Mouse (Mus musculus): Measurements from ENCODE around the gene Rnf220. TPM values are rescaled to one million over a fixed set of nuclear protein-coding genes. Genes with fewer than 3 reads are reported as not detected.
A peak's percentile ranks its signal among the peaks of the same experiment; 100 is the strongest.
"Not testable (repeated sequence)": the region's sequence is repeated elsewhere in the genome, so short reads cannot be mapped to it uniquely, and the experiment has no call there.

Rnf220 gene
- polyA plus RNA-seq, 1 experiment from 2014 or later = 77.8 TPM

GRCm38 (mm10) chr4:117262101-117262913 is 234.5 kb downstream of the Rnf220 start:
- no peaks in the 10 kb centered on the region for H3K36me3 ChIP-seq (ENCODE audit: inconsistent target)
- no peaks in the 10 kb centered on the region for H3K79me2 ChIP-seq (ENCODE audit: inconsistent target)
- 72% methylated on average over 13 of the region's 13 CpGs for WGBS (ENCODE audit: missing documents)
- no peak overlapping the region for H3K4me3 ChIP-seq (ENCODE audit: inconsistent target)
- no peak overlapping the region for H3K27ac ChIP-seq

DNA sequence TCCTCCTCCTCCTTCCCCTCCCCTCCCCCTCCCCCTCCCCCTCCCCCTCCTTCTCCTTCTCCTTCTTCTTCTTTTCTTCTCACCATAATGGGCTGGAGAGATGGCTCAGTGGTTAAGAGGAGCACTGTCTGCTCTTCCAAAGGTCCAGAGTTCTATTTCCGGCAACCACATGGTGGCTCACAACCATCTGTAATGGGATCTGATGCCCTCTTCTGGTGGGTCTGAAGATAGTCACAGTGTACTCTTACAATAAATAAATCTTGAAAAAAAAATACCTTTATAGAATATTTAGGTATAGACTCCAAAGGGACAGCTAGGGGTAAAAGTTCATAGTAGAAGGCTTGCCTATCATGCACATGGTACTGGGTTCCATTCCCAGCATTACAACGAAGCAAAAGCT is 235.6 kb downstream of the Rnf220 start:
- WGBS (ENCODE audit: missing documents) = 91% methylated on average over 2 of the region's 2 CpGs
- no peak overlapping the region for H3K27ac ChIP-seq
- H3K79me2 ChIP-seq (ENCODE audit: inconsistent target) = no peaks in the 10 kb centered on the region

DNA sequence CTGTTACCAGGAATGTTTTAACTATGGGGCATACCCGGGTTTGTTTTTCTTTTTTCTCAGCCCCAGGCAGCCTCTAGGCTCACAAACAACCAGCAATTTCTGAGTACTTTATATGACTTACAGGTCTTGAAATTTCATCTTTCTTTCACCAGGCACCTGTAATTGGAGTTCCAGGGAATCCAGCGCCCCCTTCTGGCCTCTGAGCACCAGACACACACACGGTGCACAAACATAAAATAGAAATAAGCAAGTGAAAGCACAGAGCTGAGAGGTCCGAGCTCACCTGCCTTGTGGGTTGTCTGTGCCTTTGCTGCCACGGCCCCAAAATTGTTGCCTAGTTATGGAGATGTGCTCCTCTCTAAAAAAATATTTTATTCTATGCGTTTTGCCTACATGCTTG is 236.9 kb downstream of the Rnf220 start:
- H3K36me3 ChIP-seq (ENCODE audit: inconsistent target); H3K79me2 ChIP-seq (ENCODE audit: inconsistent target); H3K4me3 ChIP-seq (ENCODE audit: inconsistent target); H3K27ac ChIP-seq: not testable (repeated sequence)
- WGBS (ENCODE audit: missing documents) = 85% methylated on average over 5 of the region's 6 CpGs

More for the DNA sequence above, 235.6 kb downstream of the Rnf220 start:
- H3K36me3 ChIP-seq (ENCODE audit: inconsistent target) = no peaks in the 10 kb centered on the region
- H3K4me3 ChIP-seq (ENCODE audit: inconsistent target) = no peak overlapping the region

- Histone ChIP-seq H3K4me3 (ENCODE audit: inconsistent target) (no peak overlapping the region), H3K79me2 (ENCODE audit: inconsistent target) (no peaks in the 10 kb centered on the region), H3K36me3 (ENCODE audit: inconsistent target) (no peaks in the 10 kb centered on the region), H3K27ac (peak overlapping the region; percentile 56; the same call in 1 of the 2 replicates)
- WGBS (ENCODE audit: missing documents) = 20% methylated on average over 6 of the region's 6 CpGs
Measured at GRCm38 (mm10) chr4:117254672-117255071, 242.2 kb downstream of the Rnf220 start.

- 3% methylated on average over 5 of the region's 5 CpGs for WGBS (ENCODE audit: missing documents)
- Histone ChIP-seq H3K27ac (peak overlapping the region; percentile 56), H3K4me3 (ENCODE audit: inconsistent target) (no peak overlapping the region), H3K79me2 (ENCODE audit: inconsistent target) (no peaks in the 10 kb centered on the region), H3K36me3 (ENCODE audit: inconsistent target) (no peaks in the 10 kb centered on the region)
Measured at GRCm38 (mm10) chr4:117254017-117254627, 242.7 kb downstream of the Rnf220 start.

DNA sequence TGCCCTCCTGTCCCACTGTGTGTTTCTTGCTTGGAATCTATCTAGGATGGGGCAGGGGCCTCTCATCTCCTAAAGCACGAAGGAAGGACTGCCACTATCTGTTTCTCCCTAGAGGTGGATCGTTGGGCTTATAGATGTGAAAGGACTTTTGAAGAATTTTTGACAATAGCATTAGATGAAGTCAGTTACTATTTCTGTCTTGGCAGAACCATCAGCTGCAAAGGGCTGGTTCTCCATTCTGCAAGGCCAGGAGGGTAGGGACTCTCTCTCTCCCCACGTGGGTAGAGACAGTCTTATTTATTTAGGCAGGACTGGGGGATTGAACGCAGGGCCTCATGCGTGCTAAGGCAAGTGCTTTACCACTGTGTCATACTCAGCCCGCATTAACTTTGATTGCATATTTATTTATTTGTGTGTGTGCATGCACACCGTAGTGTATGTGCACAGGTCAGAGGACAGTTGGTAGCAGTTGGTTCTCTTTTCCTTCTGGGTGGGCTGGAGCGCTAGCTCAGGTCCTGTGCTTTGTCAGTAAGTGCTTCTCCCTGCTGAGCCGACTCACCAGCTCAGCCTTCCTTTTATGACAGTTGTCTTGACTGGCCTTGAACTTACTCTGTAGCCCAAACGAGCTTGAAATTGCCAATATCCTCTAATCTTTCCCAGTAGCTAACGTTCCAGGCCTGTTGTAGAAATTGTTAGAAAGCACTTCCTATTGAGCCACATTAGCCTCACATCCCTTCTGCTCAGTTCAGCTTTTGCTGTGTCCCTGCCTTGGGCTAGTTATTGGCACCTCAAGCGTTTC is 243.4 kb downstream of the Rnf220 start:
- Histone ChIP-seq H3K27ac (peak overlapping the region; percentile 56), H3K79me2 (ENCODE audit: inconsistent target) (no peaks in the 10 kb centered on the region), H3K36me3 (ENCODE audit: inconsistent target) (no peaks in the 10 kb centered on the region), H3K4me3 (ENCODE audit: inconsistent target) (no peak overlapping the region)
- WGBS (ENCODE audit: missing documents) = 13% methylated on average over 12 of the region's 12 CpGs

- no peaks in the 10 kb centered on the region for H3K36me3 ChIP-seq (ENCODE audit: inconsistent target)
- H3K27ac ChIP-seq = no peak overlapping the region
- H3K79me2 ChIP-seq (ENCODE audit: inconsistent target) = no peaks in the 10 kb centered on the region
- H3K4me3 ChIP-seq (ENCODE audit: inconsistent target) = no peak overlapping the region
- WGBS (ENCODE audit: missing documents) = 88% methylated on average over 5 of the region's 5 CpGs
Measured at GRCm38 (mm10) chr4:117252755-117253154, 244.1 kb downstream of the Rnf220 start.

DNA sequence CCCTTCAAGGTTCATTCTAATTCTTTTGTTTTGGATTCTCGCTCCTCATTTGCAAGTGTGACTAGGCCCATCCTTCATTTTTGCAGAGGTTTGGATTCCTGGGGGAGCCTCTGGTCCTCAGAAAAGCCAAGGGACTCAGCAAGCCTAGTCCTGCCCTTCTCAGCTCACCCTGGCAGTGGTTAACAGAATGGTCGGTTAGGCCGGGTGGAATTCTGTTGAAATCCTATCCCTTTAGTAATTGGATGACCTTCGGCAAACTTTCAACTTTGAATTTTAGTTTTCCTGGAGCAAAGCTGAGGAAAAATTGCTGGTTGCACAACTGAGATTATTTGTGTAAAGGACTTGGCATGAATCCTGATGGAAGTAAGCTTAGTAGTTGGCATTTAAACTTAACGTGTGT is 244.5 kb downstream of the Rnf220 start:
- WGBS (ENCODE audit: missing documents) = 90% methylated on average over 4 of the region's 5 CpGs
- no peak overlapping the region; the same call in 1 of the 2 replicates for H3K4me3 ChIP-seq (ENCODE audit: inconsistent target)
- H3K79me2 ChIP-seq (ENCODE audit: inconsistent target) = no peaks in the 10 kb centered on the region
- H3K36me3 ChIP-seq (ENCODE audit: inconsistent target) = no peaks in the 10 kb centered on the region
- H3K27ac ChIP-seq = no peak overlapping the region

DNA sequence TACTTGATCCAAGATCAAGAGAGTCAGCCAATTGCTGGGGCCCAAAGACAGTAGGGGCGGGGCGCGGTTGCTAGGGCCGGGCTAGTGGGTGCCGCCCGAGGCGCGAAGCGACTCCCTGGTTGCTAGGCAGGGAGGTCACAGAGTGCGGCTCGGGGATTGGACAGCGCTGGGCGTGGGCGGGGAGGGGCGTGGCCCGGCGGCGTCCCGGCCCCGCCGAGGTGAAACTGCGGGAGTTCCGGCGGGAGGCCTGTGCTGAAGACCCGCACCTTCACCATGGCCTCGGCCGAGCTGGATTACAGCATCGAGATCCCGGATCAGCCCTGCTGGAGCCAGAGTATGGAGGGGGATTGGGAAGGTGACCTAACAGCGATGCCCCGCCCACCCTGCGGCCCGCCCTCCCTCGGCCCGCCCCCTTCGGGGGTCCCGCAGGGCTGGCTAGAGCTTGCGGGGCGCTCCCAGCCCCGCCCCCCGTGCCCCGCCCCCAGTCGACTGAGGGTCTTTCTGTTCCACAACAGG is 245.0 kb downstream of the Rnf220 start, which contains the start of the genes Tmem53 and Armh1:
Gene Tmem53 (plus strand): TSS at position 151 of the 516 bp plus-strand sequence.
Gene Armh1 (minus strand): TSS at position 325 of the 516 bp plus-strand sequence.
- WGBS (ENCODE audit: missing documents) = under 1% methylated on average over 40 of the region's 43 CpGs
- no peaks in the 10 kb centered on the region for H3K36me3 ChIP-seq (ENCODE audit: inconsistent target)
- H3K27ac ChIP-seq = no peak within 1 kb of the TSS
- H3K4me3 ChIP-seq (ENCODE audit: inconsistent target) = no peak within 1 kb of the TSS; the same call in 1 of the 2 replicates
- no peaks in the 10 kb centered on the region for H3K79me2 ChIP-seq (ENCODE audit: inconsistent target)

DNA sequence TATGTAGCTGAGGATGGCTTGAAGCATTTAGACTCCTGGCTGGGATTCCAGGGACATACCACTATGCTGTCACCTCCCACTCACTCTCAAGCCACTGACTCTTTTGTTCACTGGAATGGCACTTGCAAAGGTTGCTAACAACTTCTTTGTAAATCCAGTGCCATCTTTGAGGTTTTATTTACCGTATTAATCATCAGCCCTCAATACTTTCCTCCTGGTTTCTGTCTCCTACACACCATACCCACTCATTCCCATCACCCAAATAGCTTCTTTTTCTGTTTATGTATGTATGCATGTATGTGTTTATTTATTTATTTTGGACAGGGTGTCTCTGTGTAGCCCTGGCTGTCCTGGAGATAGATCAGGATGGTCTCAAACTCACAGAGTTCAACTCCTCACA is 245.9 kb downstream of the Rnf220 start:
- H3K79me2 ChIP-seq (ENCODE audit: inconsistent target) = no peaks in the 10 kb centered on the region
- no peak overlapping the region for H3K27ac ChIP-seq
- no peak overlapping the region for H3K4me3 ChIP-seq (ENCODE audit: inconsistent target)
- H3K36me3 ChIP-seq (ENCODE audit: inconsistent target) = no peaks in the 10 kb centered on the region
- 100% methylated on average over 1 of the region's 1 CpGs for WGBS (ENCODE audit: missing documents)

DNA sequence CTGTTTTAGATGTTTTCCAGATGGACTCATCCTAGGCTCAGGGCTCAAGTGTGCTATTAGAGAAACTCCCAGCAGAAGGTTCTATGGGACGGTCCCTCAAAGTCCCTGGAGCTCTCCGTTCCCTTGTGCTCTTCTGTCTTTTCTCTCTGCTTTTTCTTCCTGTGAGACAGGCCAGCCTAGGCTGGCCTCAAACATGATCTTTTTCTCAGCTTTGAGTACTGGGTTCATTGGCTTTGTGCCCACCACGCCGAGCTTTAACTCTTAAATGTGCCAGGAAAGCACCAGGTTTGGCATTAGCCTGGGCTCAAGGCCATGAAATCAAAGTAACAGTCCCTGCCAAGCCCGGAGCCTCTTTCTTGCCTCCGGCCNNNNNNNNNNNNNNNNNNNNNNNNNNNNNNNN is 256.0 kb downstream of the Rnf220 start:
- WGBS (ENCODE audit: missing documents) = 89% methylated on average over 6 of the region's 6 CpGs
- Histone ChIP-seq H3K4me3 (ENCODE audit: inconsistent target) (no peak overlapping the region), H3K79me2 (ENCODE audit: inconsistent target) (no peaks in the 10 kb centered on the region), H3K27ac (no peak overlapping the region), H3K36me3 (ENCODE audit: inconsistent target) (no peaks in the 10 kb centered on the region)

DNA sequence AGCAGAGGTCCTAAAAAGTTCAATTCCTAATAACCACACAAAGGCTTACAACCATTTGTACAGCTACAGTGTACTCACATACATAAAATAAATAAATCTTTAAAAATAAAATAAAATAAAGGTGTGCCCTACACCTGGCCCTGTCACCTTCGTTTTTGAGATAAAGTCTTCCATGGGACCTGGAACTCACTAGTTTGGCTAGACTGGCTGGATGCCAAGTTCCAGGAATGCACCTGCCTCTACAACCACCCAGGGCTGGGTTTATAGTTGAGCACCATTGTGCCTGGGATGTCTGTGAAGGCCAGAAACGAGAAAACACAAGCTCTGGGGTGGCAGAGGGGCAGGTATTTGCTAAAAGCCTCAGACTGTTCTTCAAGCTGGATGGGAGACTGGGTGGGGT is 257.7 kb downstream of the Rnf220 start:
- H3K4me3 ChIP-seq (ENCODE audit: inconsistent target) = no peak overlapping the region
- H3K27ac ChIP-seq = no peak overlapping the region
- no peaks in the 10 kb centered on the region for H3K79me2 ChIP-seq (ENCODE audit: inconsistent target)
- no peaks in the 10 kb centered on the region for H3K36me3 ChIP-seq (ENCODE audit: inconsistent target)
- 51% methylated on average over 2 of the region's 2 CpGs for WGBS (ENCODE audit: missing documents)

GRCm38 (mm10) chr4:117235822-117236221 is 261.0 kb downstream of the Rnf220 start:
- Histone ChIP-seq H3K79me2 (ENCODE audit: inconsistent target) (no peaks in the 10 kb centered on the region), H3K36me3 (ENCODE audit: inconsistent target) (no peaks in the 10 kb centered on the region), H3K27ac (no peak overlapping the region), H3K4me3 (ENCODE audit: inconsistent target) (no peak overlapping the region)
- WGBS (ENCODE audit: missing documents) = 91% methylated on average over 4 of the region's 4 CpGs

GRCm38 (mm10) chr4:117234166-117234741 is 262.6 kb downstream of the Rnf220 start:
- Histone ChIP-seq H3K4me3 (ENCODE audit: inconsistent target) (no peak overlapping the region), H3K79me2 (ENCODE audit: inconsistent target) (no peaks in the 10 kb centered on the region), H3K27ac (no peak overlapping the region), H3K36me3 (ENCODE audit: inconsistent target) (no peaks in the 10 kb centered on the region)
- WGBS (ENCODE audit: missing documents) = 84% methylated on average over 7 of the region's 7 CpGs

All from macrophage (primary cell).